Mouse (Mus musculus): ENCODE data around the gene Ccdc170. TPM values are rescaled to one million over a fixed set of nuclear protein-coding genes. Genes with fewer than 3 reads are reported as not detected.
"Not testable (repeated sequence)": the region's sequence is repeated elsewhere in the genome, so short reads cannot be mapped to it uniquely, and the experiment has no call there.

The Ccdc170 gene
- polyA plus RNA-seq (2015; fragmentation: Nextera tagmentation; extraction: Ambion mirVana), result 0.13 TPM in 1 of 2 replicates, not detected in the other

DNA sequence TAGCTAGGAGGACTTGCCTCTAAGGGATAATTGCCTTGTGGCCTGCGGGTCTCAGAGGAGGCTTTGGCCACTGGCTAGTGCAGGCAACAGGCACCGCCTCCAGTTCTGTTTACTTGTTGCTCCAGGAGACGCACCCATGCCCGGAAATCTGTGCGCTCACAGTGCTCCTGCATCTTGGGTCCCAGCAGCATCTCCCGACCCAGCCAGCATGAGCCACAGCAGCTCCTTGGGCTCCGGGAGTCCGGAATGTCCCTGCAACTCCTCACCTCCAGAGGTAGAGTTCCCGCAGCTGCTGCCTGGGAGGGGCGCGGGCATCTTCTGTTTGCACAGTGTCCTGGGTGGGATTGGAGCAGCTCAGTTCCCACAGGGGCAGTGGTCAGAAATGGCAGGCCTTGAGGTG, at the start of gene Ccdc170:
Ccdc170 (plus strand) TSS at position 148 of the 400 bp plus-strand sequence.
- Histone ChIP-seq H3K9ac (no peak within 1 kb of the TSS), H3K4me3 (no peak within 1 kb of the TSS), H3K9me3 (no peaks in the 10 kb centered on the region), H3K36me3 (no peaks in the 10 kb centered on the region), H3K27ac (no peak within 1 kb of the TSS), H3K27me3 (no peaks in the 10 kb centered on the region), H3K4me2 (no peak within 1 kb of the TSS), H3K4me1 (no peaks in the 10 kb centered on the region)
- 53% methylated on average over 11 of the region's 11 CpGs for WGBS
- ATAC-seq (ENCODE audit: insufficient number of reproducible peaks, low FRiP score, low TSS enrichment, low read depth), result no peak

GRCm38 (mm10) chr10:4432996-4433755, 49.1 kb upstream of the Ccdc170 start:
- 7% methylated on average over 19 of the region's 19 CpGs for WGBS
- H3K27me3 ChIP-seq, result no peaks in the 10 kb centered on the region
- no peak for ATAC-seq (ENCODE audit: insufficient number of reproducible peaks, low FRiP score, low TSS enrichment, low read depth)

GRCm38 (mm10) chr10:4433871-4434270, 48.4 kb upstream of the Ccdc170 start:
- H3K4me2 ChIP-seq, result peak overlapping the region; percentile 52; the same call in 1 of the 2 replicates
- not testable (repeated sequence) for H3K27ac ChIP-seq; ATAC-seq (ENCODE audit: insufficient number of reproducible peaks, low FRiP score, low TSS enrichment, low read depth); H3K9ac ChIP-seq; H3K9me3 ChIP-seq; H3K4me3 ChIP-seq; H3K27me3 ChIP-seq
- peaks cover 16% of the 10 kb centered on the region for H3K4me1 ChIP-seq
- peaks cover 31% of the 10 kb centered on the region; the same call in 1 of the 2 replicates for H3K36me3 ChIP-seq
- 83% methylated on average over 2 of the region's 2 CpGs for WGBS

More at GRCm38 (mm10) chr10:4432996-4433755, 49.1 kb upstream of the Ccdc170 start:
- H3K36me3 ChIP-seq, result peaks cover 26% of the 10 kb centered on the region; the same call in 1 of the 2 replicates
- peak overlapping the region; percentile 52 for H3K4me2 ChIP-seq
- H3K9ac ChIP-seq, result peak overlapping the region; percentile 70
- peaks cover 16% of the 10 kb centered on the region for H3K4me1 ChIP-seq
- H3K27ac ChIP-seq, result peak overlapping the region; percentile 89
- no peaks in the 10 kb centered on the region for H3K9me3 ChIP-seq
- peak overlapping the region; percentile 60 for H3K4me3 ChIP-seq

GRCm38 (mm10) chr10:4435416-4435815, 46.9 kb upstream of the Ccdc170 start:
- no peaks in the 10 kb centered on the region for H3K9me3 ChIP-seq
- H3K36me3 ChIP-seq, result peaks cover 43% of the 10 kb centered on the region
- ATAC-seq (ENCODE audit: insufficient number of reproducible peaks, low FRiP score, low TSS enrichment, low read depth), result no peak
- H3K4me2 ChIP-seq, result no peak overlapping the region
- H3K27me3 ChIP-seq, result no peaks in the 10 kb centered on the region
- H3K4me3 ChIP-seq, result no peak overlapping the region
- H3K9ac ChIP-seq, result no peak overlapping the region
- 79% methylated on average over 3 of the region's 3 CpGs for WGBS
- H3K27ac ChIP-seq, result no peak overlapping the region
- peaks cover 16% of the 10 kb centered on the region for H3K4me1 ChIP-seq

DNA sequence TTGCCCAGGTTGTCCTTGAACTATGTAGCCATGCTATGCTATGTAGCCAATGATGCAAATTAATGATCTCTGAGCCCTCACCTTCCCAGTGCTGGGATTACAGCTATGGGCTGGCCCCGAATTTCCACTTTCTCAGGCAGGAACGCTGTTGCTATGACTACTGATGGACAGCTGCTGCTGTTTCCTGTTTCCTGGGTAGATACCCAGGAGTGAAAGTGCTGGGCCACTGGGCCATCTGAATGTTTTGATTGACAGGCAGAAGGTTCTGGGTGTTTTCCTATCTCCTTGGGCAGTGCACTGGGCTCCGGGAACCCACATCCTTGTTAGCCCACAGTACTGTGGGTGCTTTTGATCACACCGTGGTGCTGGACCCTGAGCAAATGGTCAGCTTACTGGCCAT, 25.9 kb upstream of the Ccdc170 start:
- no peak for ATAC-seq (ENCODE audit: insufficient number of reproducible peaks, low FRiP score, low TSS enrichment, low read depth)
- no peak overlapping the region for H3K27ac ChIP-seq
- 73% methylated on average over 4 of the region's 4 CpGs for WGBS

GRCm38 (mm10) chr10:4460201-4460600, 22.1 kb upstream of the Ccdc170 start:
- peaks cover 10% of the 10 kb centered on the region; the same call in 1 of the 2 replicates for H3K36me3 ChIP-seq
- H3K4me2 ChIP-seq, result no peak overlapping the region
- H3K27ac ChIP-seq, result no peak overlapping the region
- WGBS, result 90% methylated on average over 2 of the region's 2 CpGs
- no peaks in the 10 kb centered on the region for H3K4me1 ChIP-seq
- H3K9ac ChIP-seq, result no peak overlapping the region
- ATAC-seq (ENCODE audit: insufficient number of reproducible peaks, low FRiP score, low TSS enrichment, low read depth), result no peak
- H3K9me3 ChIP-seq, result no peaks in the 10 kb centered on the region
- H3K27me3 ChIP-seq, result no peaks in the 10 kb centered on the region
- H3K4me3 ChIP-seq, result no peak overlapping the region

More for the DNA sequence above, 25.9 kb upstream of the Ccdc170 start:
- Histone ChIP-seq H3K9me3 (no peaks in the 10 kb centered on the region), H3K36me3 (peaks cover 40% of the 10 kb centered on the region), H3K4me1 (no peaks in the 10 kb centered on the region), H3K9ac (no peak overlapping the region), H3K4me3 (no peak overlapping the region), H3K27me3 (no peaks in the 10 kb centered on the region), H3K4me2 (no peak overlapping the region)

DNA sequence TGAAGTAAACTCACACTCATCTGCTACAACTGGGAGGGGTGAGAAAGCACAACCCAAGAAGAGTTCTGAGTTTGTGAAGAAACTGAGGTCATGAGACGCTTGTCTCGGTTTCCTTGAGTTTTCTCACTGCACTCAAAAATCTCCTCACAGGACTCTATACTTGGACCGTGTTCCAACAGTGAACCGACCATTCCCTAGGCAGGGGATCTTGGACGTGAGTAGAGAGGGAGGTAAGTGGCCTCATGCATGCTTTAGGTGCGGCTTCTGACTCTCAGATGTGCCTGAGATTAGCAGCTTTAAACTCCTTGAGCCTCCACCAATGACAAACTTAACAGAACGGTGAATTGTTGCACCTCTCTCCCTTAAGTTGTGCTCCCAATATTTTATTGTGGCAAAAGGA, 16.5 kb upstream of the Ccdc170 start:
- H3K27me3 ChIP-seq, result no peaks in the 10 kb centered on the region
- no peak overlapping the region for H3K9ac ChIP-seq
- H3K4me2 ChIP-seq, result no peak overlapping the region
- no peaks in the 10 kb centered on the region for H3K36me3 ChIP-seq
- no peaks in the 10 kb centered on the region for H3K4me1 ChIP-seq
- H3K27ac ChIP-seq, result no peak overlapping the region
- 63% methylated on average over 7 of the region's 7 CpGs for WGBS
- no peak for ATAC-seq (ENCODE audit: insufficient number of reproducible peaks, low FRiP score, low TSS enrichment, low read depth)
- H3K4me3 ChIP-seq, result no peak overlapping the region
- H3K9me3 ChIP-seq, result no peaks in the 10 kb centered on the region

GRCm38 (mm10) chr10:4469406-4469805, 12.9 kb upstream of the Ccdc170 start:
- H3K4me1 ChIP-seq, result 0 out of 2 replicates have a peak, but pooled peaks cover 4% of the 10 kb centered on the region
- H3K9me3 ChIP-seq, result no peaks in the 10 kb centered on the region
- H3K27me3 ChIP-seq, result no peaks in the 10 kb centered on the region
- no peaks in the 10 kb centered on the region for H3K36me3 ChIP-seq
- H3K27ac ChIP-seq, result no peak overlapping the region
- 85% methylated on average over 3 of the region's 3 CpGs for WGBS
- H3K9ac ChIP-seq, result no peak overlapping the region
- H3K4me2 ChIP-seq, result no peak overlapping the region
- ATAC-seq (ENCODE audit: insufficient number of reproducible peaks, low FRiP score, low TSS enrichment, low read depth), result no peak
- no peak overlapping the region for H3K4me3 ChIP-seq

DNA sequence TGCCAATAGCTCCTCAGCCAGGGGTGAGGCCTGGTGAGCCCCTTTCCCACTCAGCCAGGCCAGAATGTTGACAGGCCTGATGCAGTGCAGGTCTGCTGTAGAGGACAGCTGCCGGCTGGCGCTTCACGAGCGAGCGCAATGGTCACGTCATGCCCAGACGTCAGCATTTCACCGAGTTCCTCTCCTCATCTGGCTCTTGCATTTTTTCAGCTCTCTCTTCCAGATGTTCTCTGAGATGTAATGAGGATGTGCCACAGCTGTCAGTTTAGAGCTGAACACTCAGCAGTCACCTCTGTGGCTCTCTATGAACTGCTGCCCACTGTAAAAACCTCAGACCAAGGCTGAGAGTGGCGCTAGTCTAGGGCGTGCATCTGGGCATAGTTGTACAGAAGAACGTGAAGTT, 8.7 kb upstream of the Ccdc170 start:
- H3K27me3 ChIP-seq, result no peaks in the 10 kb centered on the region
- H3K4me2 ChIP-seq, result no peak overlapping the region
- H3K9me3 ChIP-seq, result no peaks in the 10 kb centered on the region
- 0 out of 2 replicates have a peak, but pooled peaks cover 4% of the 10 kb centered on the region for H3K4me1 ChIP-seq
- WGBS, result 64% methylated on average over 11 of the region's 11 CpGs
- H3K27ac ChIP-seq, result no peak overlapping the region
- no peak overlapping the region for H3K9ac ChIP-seq
- ATAC-seq (ENCODE audit: insufficient number of reproducible peaks, low FRiP score, low TSS enrichment, low read depth), result no peak
- H3K4me3 ChIP-seq, result no peak overlapping the region
- no peaks in the 10 kb centered on the region for H3K36me3 ChIP-seq

DNA sequence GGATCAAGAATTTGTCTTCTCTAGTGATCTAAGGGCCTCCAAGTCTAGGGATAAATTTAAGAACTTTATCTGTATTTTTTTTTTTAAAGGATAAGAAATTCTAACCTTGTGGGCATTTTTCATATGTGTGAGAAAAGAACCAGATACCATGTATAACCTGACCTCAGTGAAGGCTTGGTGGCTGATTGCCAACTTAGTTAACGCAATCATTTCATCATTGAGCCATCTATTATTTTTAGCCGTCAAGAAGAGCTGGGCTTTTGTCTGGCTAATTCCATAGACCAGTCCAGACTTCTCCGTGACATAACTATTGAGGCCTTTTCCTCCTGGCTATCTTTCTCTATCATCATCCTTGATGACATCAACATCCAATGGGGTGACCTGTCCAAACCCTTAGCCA, 6.9 kb upstream of the Ccdc170 start:
- Histone ChIP-seq H3K9me3 (no peaks in the 10 kb centered on the region), H3K9ac (no peak overlapping the region), H3K4me1 (0 out of 2 replicates have a peak, but pooled peaks cover 4% of the 10 kb centered on the region), H3K36me3 (no peaks in the 10 kb centered on the region), H3K4me3 (no peak overlapping the region), H3K27ac (no peak overlapping the region), H3K4me2 (no peak overlapping the region), H3K27me3 (no peaks in the 10 kb centered on the region)
- 87% methylated on average over 3 of the region's 3 CpGs for WGBS
- ATAC-seq (ENCODE audit: insufficient number of reproducible peaks, low FRiP score, low TSS enrichment, low read depth), result no peak

GRCm38 (mm10) chr10:4476604-4477003, 5.7 kb upstream of the Ccdc170 start:
- Histone ChIP-seq H3K4me2 (no peak overlapping the region), H3K4me1 (0 out of 2 replicates have a peak, but pooled peaks cover 4% of the 10 kb centered on the region), H3K36me3 (no peaks in the 10 kb centered on the region), H3K9me3 (no peaks in the 10 kb centered on the region), H3K27me3 (no peaks in the 10 kb centered on the region), H3K9ac (no peak overlapping the region), H3K4me3 (no peak overlapping the region), H3K27ac (no peak overlapping the region)
- ATAC-seq (ENCODE audit: insufficient number of reproducible peaks, low FRiP score, low TSS enrichment, low read depth), result no peak
- 86% methylated on average over 5 of the region's 5 CpGs for WGBS

DNA sequence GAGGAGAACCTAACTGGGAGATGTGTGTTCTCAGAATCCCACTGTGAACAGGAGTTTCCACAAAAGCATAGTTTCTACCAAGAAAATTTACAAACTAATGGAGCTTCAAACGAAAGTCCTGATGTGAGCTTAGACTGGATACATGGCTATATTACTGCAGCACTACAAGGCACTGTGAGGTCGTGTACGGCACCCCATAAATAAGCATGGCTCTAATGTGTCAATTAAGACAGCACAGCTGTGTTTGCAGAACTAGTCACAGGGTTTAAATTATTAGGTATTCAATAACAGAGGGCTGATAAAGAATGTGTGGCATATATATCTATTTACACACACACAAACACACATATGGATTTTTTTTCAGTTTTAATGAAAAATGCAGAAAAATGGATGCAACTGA, 1.4 kb upstream of the Ccdc170 start:
- H3K9me3 ChIP-seq, result no peaks in the 10 kb centered on the region
- no peak overlapping the region for H3K27ac ChIP-seq
- WGBS, result 36% methylated on average over 3 of the region's 3 CpGs
- H3K27me3 ChIP-seq, result no peaks in the 10 kb centered on the region
- no peak overlapping the region for H3K9ac ChIP-seq
- H3K4me1 ChIP-seq, result no peaks in the 10 kb centered on the region
- ATAC-seq (ENCODE audit: insufficient number of reproducible peaks, low FRiP score, low TSS enrichment, low read depth), result no peak
- no peak overlapping the region for H3K4me2 ChIP-seq
- no peak overlapping the region for H3K4me3 ChIP-seq
- no peaks in the 10 kb centered on the region for H3K36me3 ChIP-seq
